Mouse (Mus musculus) kidney, adult 9 months (tissue): Measurements from ENCODE around the gene Farp1.

ENCODE experiments used
- DNase-seq: peaks from one replicate; pipeline ENCODE4 v3.0.0; 2022

The Farp1 gene

GRCm38 (mm10) chr14:121148088-121148785 lies 113.2 kb downstream of the Farp1 start:
- peak; percentile 62 for DNase-seq

GRCm38 (mm10) chr14:121149984-121150383 lies 115.0 kb downstream of the Farp1 start:
- DNase-seq, result no peak

GRCm38 (mm10) chr14:121151837-121152236 lies 116.8 kb downstream of the Farp1 start:
- DNase-seq, result peak; percentile 54

- peak; percentile 84 for DNase-seq
These were observed 117.8 kb downstream of the Farp1 start for GRCm38 (mm10) chr14:121152771-121153170.

GRCm38 (mm10) chr14:121153260-121153659 lies 118.3 kb downstream of the Farp1 start:
- DNase-seq, result peak; percentile 50

- DNase-seq, result no peak
These were observed 120.2 kb downstream of the Farp1 start for GRCm38 (mm10) chr14:121155173-121155572.

- peak; percentile 75 for DNase-seq
These were observed 123.6 kb downstream of the Farp1 start for GRCm38 (mm10) chr14:121158616-121159015.

- no peak for DNase-seq
These were observed 127.8 kb downstream of the Farp1 start for GRCm38 (mm10) chr14:121162822-121163221.

- DNase-seq, result no peak
These were observed 129.9 kb downstream of the Farp1 start for GRCm38 (mm10) chr14:121164866-121165265.

- no peak for DNase-seq
These were observed 130.5 kb downstream of the Farp1 start for GRCm38 (mm10) chr14:121165408-121166037.

- DNase-seq, result no peak
These were observed 131.0 kb downstream of the Farp1 start for GRCm38 (mm10) chr14:121166038-121166436.

GRCm38 (mm10) chr14:121168716-121169115 lies 133.7 kb downstream of the Farp1 start:
- no peak for DNase-seq

- peak; percentile 41 for DNase-seq
These were observed 135.3 kb downstream of the Farp1 start for GRCm38 (mm10) chr14:121170321-121170720.

GRCm38 (mm10) chr14:121172065-121173036 lies 137.4 kb downstream of the Farp1 start:
- no peak for DNase-seq

- no peak for DNase-seq
These were observed 140.4 kb downstream of the Farp1 start for GRCm38 (mm10) chr14:121175385-121175784.

GRCm38 (mm10) chr14:121175861-121176260 lies 140.9 kb downstream of the Farp1 start:
- DNase-seq, result no peak

- no peak for DNase-seq
These were observed 142.9 kb downstream of the Farp1 start for GRCm38 (mm10) chr14:121177907-121178306.

- DNase-seq, result peak; percentile 36
These were observed 145.6 kb downstream of the Farp1 start for GRCm38 (mm10) chr14:121180611-121181010.

- no peak for DNase-seq
These were observed 146.8 kb downstream of the Farp1 start for GRCm38 (mm10) chr14:121181798-121182197.

GRCm38 (mm10) chr14:121182967-121183366 lies 148.0 kb downstream of the Farp1 start:
- DNase-seq, result no peak

- DNase-seq, result no peak
These were observed 148.6 kb downstream of the Farp1 start for GRCm38 (mm10) chr14:121183414-121184130.

GRCm38 (mm10) chr14:121184351-121184750 lies 149.4 kb downstream of the Farp1 start:
- DNase-seq, result no peak
